Mouse (Mus musculus): Measurements from ENCODE around the gene Gm17509. TPM values are rescaled to one million over a fixed set of nuclear protein-coding genes. Genes with fewer than 3 reads are reported as not detected.
"Not testable (repeated sequence)": the region's sequence is repeated elsewhere in the genome, so short reads cannot be mapped to it uniquely, and the experiment has no call there.

Gm17509 gene
- polyA plus RNA-seq, 1 experiment from 2014 or later: 0.44 TPM

- Histone ChIP-seq H3K27ac (no peak overlapping the region), H3K4me3 (no peak overlapping the region), H3K36me3 (no peaks in the 10 kb centered on the region), H3K27me3 (ENCODE audit: low read depth, poor library complexity, severe bottlenecking) (no peaks in the 10 kb centered on the region), H3K4me1 (no peaks in the 10 kb centered on the region), H3K9me3 (replicated peaks) (no peaks in the 10 kb centered on the region)
- peak; percentile 89 for DNase-seq (ENCODE audit: low spot score)
- WGBS: 91% methylated on average over 7 of the region's 7 CpGs
These were observed 22.3 kb downstream of the Gm17509 start for GRCm38 (mm10) chr13:117198402-117199083.

- Histone ChIP-seq H3K4me1 (no peaks in the 10 kb centered on the region), H3K9me3 (replicated peaks) (no peaks in the 10 kb centered on the region), H3K27me3 (ENCODE audit: low read depth, poor library complexity, severe bottlenecking) (no peaks in the 10 kb centered on the region), H3K4me3 (no peak overlapping the region), H3K27ac (no peak overlapping the region), H3K36me3 (no peaks in the 10 kb centered on the region)
- no peak for DNase-seq (ENCODE audit: low spot score)
- 97% methylated on average over 2 of the region's 2 CpGs for WGBS
These were observed 23.2 kb downstream of the Gm17509 start for GRCm38 (mm10) chr13:117197666-117198065.

- WGBS: 90% methylated on average over 13 of the region's 13 CpGs
- no peaks in the 10 kb centered on the region for H3K4me1 ChIP-seq
- no peaks in the 10 kb centered on the region for H3K27me3 ChIP-seq (ENCODE audit: low read depth, poor library complexity, severe bottlenecking)
- H3K27ac ChIP-seq: no peak overlapping the region
- no peak overlapping the region for H3K4me3 ChIP-seq
- DNase-seq (ENCODE audit: low spot score): no peak
- no peaks in the 10 kb centered on the region for H3K36me3 ChIP-seq
- H3K9me3 ChIP-seq (replicated peaks): no peaks in the 10 kb centered on the region
These were observed 25.0 kb downstream of the Gm17509 start for GRCm38 (mm10) chr13:117195569-117196495.

GRCm38 (mm10) chr13:117193422-117193983 lies 27.4 kb downstream of the Gm17509 start:
- Histone ChIP-seq H3K4me1 (no peaks in the 10 kb centered on the region), H3K9me3 (replicated peaks) (no peaks in the 10 kb centered on the region), H3K36me3 (no peaks in the 10 kb centered on the region), H3K27ac (no peak overlapping the region), H3K27me3 (ENCODE audit: low read depth, poor library complexity, severe bottlenecking) (no peaks in the 10 kb centered on the region), H3K4me3 (no peak overlapping the region)
- 69% methylated on average over 7 of the region's 7 CpGs for WGBS
- DNase-seq (ENCODE audit: low spot score): no peak

GRCm38 (mm10) chr13:117192161-117192560 lies 28.7 kb downstream of the Gm17509 start:
- 89% methylated on average over 5 of the region's 5 CpGs for WGBS
- no peak for DNase-seq (ENCODE audit: low spot score)

GRCm38 (mm10) chr13:117185329-117185728 lies 35.5 kb downstream of the Gm17509 start:
- WGBS: 87% methylated on average over 6 of the region's 6 CpGs
- no peak for DNase-seq (ENCODE audit: low spot score)
- no peak overlapping the region for H3K4me3 ChIP-seq
- no peak overlapping the region for H3K27ac ChIP-seq
- H3K36me3 ChIP-seq: no peaks in the 10 kb centered on the region
- no peaks in the 10 kb centered on the region for H3K4me1 ChIP-seq
- H3K27me3 ChIP-seq (ENCODE audit: low read depth, poor library complexity, severe bottlenecking): no peaks in the 10 kb centered on the region
- no peaks in the 10 kb centered on the region for H3K9me3 ChIP-seq (replicated peaks)

More at GRCm38 (mm10) chr13:117192161-117192560, 28.7 kb downstream of the Gm17509 start:
- no peaks in the 10 kb centered on the region for H3K4me1 ChIP-seq
- no peak overlapping the region for H3K27ac ChIP-seq
- no peaks in the 10 kb centered on the region for H3K9me3 ChIP-seq (replicated peaks)
- H3K4me3 ChIP-seq: no peak overlapping the region
- no peaks in the 10 kb centered on the region for H3K27me3 ChIP-seq (ENCODE audit: low read depth, poor library complexity, severe bottlenecking)
- no peaks in the 10 kb centered on the region for H3K36me3 ChIP-seq

GRCm38 (mm10) chr13:117183288-117183687 lies 37.6 kb downstream of the Gm17509 start:
- DNase-seq (ENCODE audit: low spot score): no peak
- H3K36me3 ChIP-seq: no peaks in the 10 kb centered on the region
- 88% methylated on average over 6 of the region's 6 CpGs for WGBS
- no peak overlapping the region for H3K4me3 ChIP-seq
- no peaks in the 10 kb centered on the region for H3K27me3 ChIP-seq (ENCODE audit: low read depth, poor library complexity, severe bottlenecking)
- H3K27ac ChIP-seq: no peak overlapping the region
- no peaks in the 10 kb centered on the region for H3K9me3 ChIP-seq (replicated peaks)
- H3K4me1 ChIP-seq: no peaks in the 10 kb centered on the region

GRCm38 (mm10) chr13:117180912-117181311 lies 40.0 kb downstream of the Gm17509 start:
- not testable (repeated sequence) for DNase-seq (ENCODE audit: low spot score); H3K4me1 ChIP-seq; H3K27ac ChIP-seq; H3K36me3 ChIP-seq; H3K27me3 ChIP-seq (ENCODE audit: low read depth, poor library complexity, severe bottlenecking); H3K4me3 ChIP-seq; H3K9me3 ChIP-seq (replicated peaks)
- 78% methylated on average over 3 of the region's 3 CpGs for WGBS

Other genes with a start within 250 kb of the Gm17509 start
- 11.1 and 14.7 TPM in 2 replicates for gene Parp8, start 195.5 kb downstream of the Gm17509 start, polyA plus RNA-seq (2016; fragmentation: Nextera tagmentation; extraction: Ambion mirVana)
- 56.0 and 63.2 TPM in 2 replicates for gene Emb, start 12.5 kb downstream of the Gm17509 start, polyA plus RNA-seq (2016; fragmentation: Nextera tagmentation; extraction: Ambion mirVana)